Mouse (Mus musculus): Measurements from ENCODE around the gene Snx33.
A peak's percentile ranks its signal among the peaks of the same experiment; 100 is the strongest.

The Snx33 gene

DNA sequence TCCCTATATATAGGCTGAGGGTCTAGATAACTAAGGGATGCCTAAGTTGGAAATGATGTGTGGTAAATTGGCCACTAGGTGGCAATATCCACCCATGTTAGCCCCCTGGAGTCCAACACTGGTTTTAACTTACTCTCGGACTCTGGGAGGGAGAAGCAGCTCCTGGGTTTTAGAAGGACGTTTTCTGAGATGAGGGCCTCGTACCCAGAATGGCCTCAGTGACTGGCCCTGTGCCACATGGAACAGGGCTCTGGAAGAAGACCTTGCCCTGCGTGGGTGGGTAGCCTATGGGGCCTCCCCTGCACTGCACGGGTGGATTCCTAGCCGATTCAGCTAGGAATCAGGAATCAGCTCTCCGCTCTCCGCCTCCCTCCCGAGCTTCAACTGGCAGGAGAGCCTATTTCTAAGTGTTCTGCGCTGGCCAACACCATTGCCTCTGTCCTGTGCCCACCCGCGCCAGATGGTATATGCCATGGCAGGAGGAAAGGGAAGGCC is 36.6 kb downstream of the Snx33 start:
- DNase-seq (ENCODE audit: low read depth in 1 of 2, low spot score in 2 of 2) = peak in 1 of 2 experiments; percentile 10

DNA sequence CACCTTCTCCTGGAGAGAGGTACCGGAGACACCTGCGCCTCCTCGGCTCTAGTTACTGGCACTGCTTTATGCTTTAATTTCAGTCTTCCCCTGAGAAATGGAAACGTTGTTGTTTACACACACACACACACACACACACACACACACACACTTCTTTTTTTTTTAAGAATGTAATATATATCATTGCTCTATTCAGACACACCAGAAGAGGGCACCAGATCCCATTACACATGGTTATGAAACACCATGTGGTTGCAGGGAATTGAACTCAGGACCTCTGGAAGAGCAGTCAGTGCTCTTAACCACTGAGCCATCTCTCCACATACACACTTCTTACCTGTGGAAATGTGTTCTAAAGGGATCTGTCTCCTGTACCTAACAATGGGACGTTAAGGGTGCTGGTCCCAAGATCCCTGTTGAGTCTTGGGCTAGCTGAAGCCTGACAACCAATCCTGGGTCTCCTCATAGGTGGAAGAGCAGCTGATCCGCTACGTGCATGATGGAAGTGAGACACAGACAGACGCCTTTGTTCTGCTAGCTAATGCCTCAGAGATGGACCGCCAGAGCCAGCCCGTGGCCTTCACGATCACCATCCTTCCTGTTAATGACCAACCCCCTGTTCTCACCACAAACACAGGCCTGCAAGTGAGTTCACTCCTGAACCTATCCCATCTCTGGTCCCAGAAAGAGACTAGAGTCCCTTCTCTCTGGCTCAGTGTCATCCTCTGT is 37.5 kb downstream of the Snx33 start:
- no peak for DNase-seq (ENCODE audit: low read depth in 1 of 2, low spot score in 2 of 2)

DNA sequence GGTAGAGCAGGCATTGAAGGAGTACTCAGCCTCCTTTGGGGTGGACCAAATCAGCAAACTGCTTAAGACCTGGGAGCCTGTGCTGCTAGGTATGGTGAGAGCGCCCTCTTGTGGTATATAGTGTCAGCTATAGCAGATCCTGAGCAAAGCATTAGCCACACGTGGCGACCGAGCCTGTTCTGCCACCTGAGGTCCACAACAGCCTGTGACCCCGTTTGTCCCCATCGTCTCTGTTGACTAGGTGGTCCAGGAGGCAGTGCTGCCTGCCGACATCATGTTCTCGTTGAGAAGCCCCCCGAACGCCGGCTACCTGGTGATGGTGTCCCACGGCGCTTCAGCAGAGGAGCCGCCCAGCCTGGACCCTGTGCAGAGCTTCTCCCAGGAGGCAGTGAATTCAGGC is 38.4 kb downstream of the Snx33 start:
- peak in 1 of 2 experiments; percentile 12 for DNase-seq (ENCODE audit: low read depth in 1 of 2, low spot score in 2 of 2)

DNA sequence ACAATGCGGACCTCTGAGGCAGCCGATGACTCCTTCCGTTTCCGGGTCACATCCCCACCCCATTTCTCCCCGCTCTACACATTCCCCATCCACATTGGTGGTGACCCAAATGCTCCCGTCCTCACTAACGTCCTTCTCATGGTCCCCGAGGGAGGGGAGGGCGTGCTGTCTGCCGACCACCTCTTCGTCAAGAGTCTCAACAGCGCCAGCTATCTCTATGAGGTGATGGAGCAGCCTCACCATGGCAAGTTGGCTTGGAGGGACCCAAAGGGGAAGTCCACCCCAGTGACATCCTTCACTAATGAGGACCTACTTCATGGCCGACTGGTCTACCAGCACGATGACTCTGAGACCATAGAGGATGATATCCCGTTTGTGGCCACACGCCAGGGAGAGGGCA is 40.6 kb downstream of the Snx33 start:
- DNase-seq (ENCODE audit: low read depth in 1 of 2, low spot score in 2 of 2) = no peak

DNA sequence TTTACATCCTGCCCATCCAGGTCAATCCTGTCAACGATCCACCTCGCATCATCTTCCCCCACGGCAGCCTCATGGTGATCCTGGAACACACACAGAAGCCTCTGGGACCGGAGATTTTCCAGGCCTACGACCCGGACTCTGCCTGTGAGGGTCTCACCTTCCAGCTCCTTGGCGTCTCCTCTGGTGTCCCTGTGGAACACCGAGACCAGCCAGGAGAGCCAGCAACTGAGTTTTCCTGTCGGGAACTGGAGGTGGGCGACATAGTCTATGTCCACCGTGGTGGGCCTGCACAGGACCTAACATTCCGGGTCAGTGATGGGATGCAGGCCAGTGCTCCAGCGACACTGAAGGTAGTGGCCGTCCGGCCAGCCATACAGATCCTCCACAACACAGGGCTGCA is 41.6 kb downstream of the Snx33 start:
- no peak for DNase-seq (ENCODE audit: low read depth in 1 of 2, low spot score in 2 of 2)

DNA sequence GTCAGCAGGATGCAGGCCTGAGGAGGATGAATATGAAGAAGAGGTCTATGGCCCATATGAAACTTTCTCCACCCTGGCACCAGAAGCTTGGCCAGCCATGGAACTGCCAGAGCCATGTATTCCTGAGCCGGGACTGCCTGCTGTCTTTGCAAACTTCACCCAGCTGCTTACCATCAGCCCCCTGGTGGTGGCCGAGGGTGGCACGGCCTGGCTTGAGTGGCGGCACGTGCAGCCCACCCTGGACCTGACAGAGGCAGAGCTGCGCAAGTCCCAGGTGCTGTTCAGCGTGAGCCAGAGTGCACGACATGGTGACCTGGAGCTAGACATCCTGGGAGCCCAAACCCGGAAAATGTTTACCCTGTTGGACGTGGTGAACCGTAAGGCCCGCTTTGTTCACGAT is 42.1 kb downstream of the Snx33 start:
- DNase-seq (ENCODE audit: low read depth in 1 of 2, low spot score in 2 of 2) = no peak

DNA sequence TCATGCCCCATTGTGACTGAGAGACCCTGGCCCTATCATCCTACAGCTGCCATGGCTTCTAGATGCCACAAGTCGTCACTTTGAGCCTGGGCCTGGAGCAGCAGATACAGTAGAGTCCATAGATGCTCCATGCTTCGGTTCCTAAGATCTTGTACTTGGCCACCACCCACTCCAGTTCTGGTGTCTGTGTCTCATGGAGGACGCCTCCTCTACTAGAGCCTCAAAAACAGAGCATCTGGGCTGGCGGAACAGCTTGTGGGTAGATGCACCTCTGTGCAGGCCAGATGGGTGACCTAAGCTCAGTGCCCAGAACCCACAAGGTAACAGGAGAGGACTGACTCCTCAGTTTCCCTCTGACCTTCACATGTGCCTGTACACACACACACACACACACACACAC is 43.8 kb downstream of the Snx33 start:
- no peak for DNase-seq (ENCODE audit: low read depth in 1 of 2, low spot score in 2 of 2)

DNA sequence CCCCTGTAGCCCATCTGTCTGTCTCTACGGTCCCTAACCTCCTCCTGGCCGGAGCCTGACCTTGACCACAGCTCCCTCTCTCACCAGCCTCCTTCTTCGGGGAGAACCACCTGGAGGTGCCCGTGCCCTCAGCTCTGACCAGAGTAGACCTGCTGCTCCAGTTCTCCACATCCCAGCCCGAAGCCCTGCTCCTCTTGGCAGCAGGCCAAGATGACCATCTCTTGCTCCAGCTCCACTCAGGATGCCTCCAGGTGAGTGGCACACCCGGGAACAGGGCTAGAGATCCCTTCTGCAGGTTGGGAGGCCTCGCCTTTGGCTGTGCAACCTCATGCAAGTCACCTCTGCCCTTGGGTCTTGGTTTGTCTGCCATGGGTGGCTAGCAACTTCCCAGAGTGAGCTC is 44.7 kb downstream of the Snx33 start:
- no peak for DNase-seq (ENCODE audit: low read depth in 1 of 2, low spot score in 2 of 2)

DNA sequence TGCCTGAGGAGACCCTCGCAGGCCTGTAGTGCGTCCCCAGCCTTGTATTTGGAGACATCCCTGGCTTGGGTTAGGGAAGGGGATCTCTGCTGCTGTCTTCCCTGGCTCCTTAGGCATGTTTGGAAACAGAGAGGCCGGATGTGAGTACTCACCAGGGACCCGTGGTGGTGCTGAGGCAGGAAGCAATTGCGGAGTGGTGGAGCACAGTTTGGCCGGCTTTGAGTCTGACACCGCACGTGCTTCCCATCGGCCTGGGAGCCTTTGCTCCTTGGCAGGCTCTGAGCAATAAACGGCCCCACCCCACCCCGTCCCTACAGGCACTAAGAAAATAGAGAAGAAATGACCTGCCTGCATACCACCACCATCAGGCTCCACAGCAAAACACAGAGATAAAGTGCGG is 45.4 kb downstream of the Snx33 start:
- no peak for DNase-seq (ENCODE audit: low read depth in 1 of 2, low spot score in 2 of 2)

DNA sequence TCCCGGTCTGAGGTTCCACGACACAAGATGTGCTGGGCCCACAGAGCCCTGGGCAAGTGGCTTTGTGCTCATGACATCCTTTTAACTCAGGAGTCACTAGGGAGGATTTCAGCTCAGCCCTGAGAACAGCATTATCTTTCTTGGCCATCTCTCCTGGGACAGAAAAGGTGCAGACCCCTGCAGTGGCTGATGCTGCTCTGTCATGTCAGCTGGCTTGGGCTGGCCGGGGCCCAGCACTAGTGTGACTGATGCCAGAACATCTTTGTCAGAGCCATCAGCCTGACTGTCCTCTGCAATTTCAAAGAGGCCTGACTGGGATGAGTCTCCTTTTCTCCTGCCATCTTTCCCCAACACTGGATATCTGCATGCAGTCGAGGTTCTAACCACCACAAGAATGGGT is 45.9 kb downstream of the Snx33 start:
- no peak for DNase-seq (ENCODE audit: low read depth in 1 of 2, low spot score in 2 of 2)

DNA sequence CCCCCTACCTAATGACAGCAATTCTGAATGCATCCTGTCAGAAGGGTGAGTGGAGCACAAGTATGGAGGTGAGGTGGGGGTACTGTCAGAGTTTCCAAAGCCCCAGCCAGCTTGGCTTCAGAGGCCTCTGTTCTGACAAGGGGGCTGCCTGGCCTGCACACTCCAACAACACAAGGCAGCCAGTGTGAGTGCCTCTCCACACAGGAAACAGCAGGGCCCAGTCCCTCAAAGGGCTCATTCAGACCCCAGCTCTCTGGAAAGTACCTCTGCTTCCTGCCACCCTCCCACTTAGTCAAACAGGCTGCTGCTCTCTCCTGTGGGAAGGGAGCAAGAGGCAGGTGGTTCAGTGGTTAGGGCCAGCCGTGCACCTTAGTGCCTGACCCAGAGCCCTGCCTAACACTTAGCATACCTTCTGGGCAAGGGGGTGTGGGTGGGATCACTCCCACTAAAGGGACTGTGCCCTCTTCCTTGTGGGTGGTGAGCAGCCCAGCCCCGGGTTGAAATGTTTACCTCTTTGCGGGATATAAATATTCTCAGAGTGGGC is 46.6 kb downstream of the Snx33 start:
- no peak for DNase-seq (ENCODE audit: low read depth in 1 of 2, low spot score in 2 of 2)

DNA sequence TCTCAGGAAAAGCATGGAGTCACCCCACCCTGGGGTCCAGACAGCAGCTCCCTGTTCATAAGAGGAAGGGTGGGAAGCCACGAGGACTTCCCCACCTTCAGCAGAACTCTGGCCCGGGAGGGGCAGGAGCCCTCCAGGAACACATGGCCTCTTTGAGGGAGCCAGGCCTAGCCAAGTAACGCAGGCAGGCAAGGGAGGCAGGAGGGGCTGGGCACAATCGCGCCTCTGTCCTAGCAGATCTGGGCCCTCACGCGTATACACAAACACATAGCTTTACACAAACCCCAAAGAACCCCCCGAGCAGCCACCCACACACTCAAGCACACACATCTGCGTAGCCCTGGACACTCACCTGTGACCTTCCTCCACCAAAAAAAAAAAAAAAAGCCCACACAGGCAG is 47.4 kb downstream of the Snx33 start:
- DNase-seq (ENCODE audit: low read depth in 1 of 2, low spot score in 2 of 2) = no peak

DNA sequence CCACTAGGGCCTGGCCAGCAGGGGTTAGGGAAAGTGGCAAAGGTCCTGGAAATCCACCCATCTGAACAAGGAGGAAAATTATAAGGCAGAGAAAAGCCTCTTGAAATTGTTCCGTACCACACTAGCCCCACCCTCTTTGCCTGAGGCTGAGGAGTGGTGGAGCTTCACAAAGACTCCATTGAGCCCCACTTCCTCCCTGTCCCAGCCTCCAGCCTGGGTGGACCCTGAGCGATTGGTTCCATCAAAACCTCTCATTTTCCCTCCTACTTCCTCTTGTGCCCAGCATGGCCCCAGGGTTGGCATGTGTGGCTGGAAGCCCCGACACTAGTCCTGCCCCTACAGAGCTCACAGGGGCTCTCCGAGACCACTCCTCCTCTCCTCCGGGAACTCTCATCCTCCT is 50.9 kb downstream of the Snx33 start:
- DNase-seq (ENCODE audit: low read depth in 1 of 2, low spot score in 2 of 2) = no peak

DNA sequence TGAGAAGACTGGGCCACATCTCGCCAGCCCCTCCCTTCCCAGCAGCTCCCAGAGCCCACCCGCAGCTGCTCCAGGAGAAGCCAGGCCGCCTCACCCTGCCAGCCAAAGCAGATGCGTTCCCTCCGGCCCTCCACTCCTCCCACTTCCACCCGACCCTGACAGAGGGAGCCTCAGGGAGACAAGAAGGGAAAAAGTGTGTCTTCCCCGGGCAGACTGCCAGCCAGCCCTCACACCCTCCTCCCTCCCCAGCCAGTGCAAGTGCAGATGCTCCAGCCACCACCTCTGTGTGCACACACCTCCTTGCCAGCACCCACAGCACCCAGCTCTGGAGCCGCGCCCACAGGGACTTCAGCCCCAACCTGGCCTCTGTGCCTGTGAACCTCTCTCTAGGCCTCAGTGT is 51.4 kb downstream of the Snx33 start:
- no peak for DNase-seq (ENCODE audit: low read depth in 1 of 2, low spot score in 2 of 2)

DNA sequence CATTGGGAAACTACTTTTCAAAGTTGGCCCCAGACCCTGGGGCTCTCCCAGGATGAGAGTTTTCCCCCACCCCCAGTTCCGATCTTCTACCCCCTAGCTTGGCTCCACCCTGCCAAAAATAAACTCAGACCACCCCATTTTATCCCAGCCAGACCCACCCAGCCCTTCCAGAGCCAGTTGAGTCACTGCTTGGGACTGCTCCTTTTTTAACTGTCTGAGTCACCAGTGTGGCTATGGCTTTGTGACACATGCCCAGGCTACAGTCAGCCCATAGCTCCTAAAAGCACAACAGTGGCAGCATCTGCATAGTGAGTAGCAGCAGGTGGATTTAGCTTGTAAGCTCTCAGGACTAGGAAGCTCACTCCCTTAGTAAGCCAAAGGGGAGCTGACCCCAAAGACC is 55.1 kb downstream of the Snx33 start:
- no peak for DNase-seq (ENCODE audit: low read depth in 1 of 2, low spot score in 2 of 2)

DNA sequence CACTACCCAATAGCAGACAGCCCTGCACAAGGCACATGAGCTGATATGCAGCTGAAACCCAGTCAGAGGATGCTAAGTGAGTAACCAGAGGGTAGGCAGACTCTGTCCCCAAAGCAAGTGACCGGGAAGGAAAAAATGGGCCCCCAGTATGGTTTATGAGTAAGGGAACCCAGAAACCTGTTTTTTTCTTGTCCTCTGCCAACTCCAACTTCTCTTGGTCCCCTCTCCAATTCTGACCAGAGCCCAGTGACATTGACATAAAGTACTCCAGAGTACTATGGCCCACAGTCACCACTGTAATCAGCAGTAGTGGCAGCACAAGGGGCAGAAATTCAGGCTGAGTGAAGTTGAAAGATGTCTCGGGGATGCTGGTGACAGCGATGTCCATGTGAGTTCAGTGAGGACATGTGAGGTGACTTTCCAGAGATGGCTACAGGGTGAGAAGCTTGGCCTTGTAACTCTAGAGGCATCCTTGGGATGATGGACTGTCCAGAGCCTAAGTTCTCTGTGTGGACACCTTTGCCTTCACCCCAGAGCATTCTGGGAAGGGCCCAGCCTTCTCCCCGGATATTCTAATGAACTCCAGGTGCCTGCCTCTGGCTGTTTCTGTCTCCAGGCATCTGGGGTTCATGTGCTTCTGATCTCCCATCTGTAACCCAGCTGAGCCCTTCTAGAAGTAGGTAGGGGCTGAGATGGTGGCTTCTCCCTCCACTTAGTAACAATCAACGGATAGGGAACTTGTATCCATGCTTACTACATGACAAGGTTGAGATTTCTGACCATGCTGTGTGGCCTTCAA is 55.9 kb downstream of the Snx33 start:
- DNase-seq (ENCODE audit: low read depth in 1 of 2, low spot score in 2 of 2) = no peak

DNA sequence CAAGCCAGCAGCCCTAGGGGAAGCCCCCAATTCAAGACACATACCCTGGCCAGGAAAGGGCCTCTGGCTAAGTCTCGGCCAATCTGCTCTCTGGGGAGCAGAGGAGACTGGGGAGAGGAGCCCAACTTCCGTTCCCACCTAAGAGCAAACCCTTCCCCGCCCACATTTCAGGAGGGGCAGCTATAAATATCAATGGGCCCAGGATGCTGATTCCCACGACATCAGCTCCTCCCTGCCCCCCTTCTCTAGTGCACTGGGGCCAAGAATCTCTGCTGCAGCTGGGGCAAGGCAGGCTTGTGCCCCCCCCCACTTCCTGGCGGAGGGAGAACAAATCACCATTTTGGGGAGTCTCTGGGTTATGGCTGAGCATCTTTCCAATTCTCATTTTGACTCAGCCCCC is 57.0 kb downstream of the Snx33 start:
- DNase-seq (ENCODE audit: low read depth in 1 of 2, low spot score in 2 of 2) = no peak

DNA sequence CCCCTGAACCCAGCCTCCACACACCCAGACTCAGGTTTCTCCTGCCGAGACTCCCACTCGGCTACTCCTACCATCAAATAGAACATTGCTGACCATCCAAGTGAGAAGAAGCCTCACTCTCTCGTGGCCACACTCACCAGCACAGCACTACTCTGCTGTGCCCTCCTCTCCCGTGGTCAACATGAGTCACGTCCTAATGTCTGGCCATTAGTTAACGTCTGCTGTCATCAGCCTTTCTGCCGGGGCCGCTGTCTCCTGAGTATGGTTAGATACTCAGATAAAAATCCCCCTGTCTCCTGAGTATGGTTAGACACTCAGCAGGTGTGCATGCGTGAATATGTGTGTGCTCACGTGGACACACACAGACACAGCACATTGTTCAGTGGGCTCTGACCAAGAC is 57.4 kb downstream of the Snx33 start:
- DNase-seq (ENCODE audit: low read depth in 1 of 2, low spot score in 2 of 2) = no peak

DNA sequence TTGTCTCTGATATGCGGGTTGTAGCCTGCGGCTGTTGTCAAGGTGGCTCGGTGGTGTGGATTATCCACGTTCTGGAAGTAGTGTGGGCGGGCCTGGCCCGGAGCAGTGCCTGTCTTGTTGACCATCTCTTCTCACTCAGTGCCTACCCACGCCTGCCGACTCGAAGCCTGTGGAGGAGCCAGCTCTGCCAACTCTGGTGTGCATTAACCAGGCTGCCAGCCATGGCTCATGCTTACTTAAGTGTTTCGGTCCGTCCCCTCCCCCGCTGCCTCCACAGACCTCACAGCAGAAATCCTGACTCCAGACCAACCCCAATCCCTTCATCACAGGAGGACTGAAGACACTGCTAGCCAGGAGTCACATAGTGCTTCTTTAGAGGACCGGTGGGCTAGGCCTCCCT is 58.6 kb downstream of the Snx33 start:
- no peak for DNase-seq (ENCODE audit: low read depth in 1 of 2, low spot score in 2 of 2)

DNA sequence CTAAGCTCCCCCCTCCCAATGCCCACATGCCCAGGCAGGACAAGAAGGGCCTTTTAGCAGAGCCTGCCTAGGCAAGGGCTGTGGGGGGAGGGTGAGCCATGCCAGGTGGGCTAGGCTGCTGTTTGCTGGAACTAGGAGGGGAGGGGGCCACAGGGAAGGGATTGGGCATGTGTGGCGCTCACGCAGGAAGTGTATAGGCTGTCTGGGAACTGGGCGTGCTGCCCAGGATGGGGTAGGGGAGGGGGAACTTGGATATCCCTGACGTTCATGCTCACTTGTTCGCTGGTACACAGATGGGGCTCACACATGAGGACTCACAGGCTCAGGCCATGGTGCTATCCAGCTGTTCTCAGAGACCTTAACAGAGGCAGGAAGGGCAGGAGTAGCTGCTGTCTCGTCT is 59.9 kb downstream of the Snx33 start:
- DNase-seq (ENCODE audit: low read depth in 1 of 2, low spot score in 2 of 2) = no peak

Data from monocyte, adult 2 months (primary cell).